Mouse (Mus musculus) hindbrain, embryonic 10.5 days (tissue): ENCODE data around the gene Rhbg. TPM values are rescaled to one million over a fixed set of nuclear protein-coding genes. Genes with fewer than 3 reads are reported as not detected.
A peak's percentile ranks its signal among the peaks of the same experiment; 100 is the strongest.

Experiments used
- DNase-seq: peaks from one replicate; pipeline ENCODE4 v3.0.0-alpha.2; 2017; ENCODE audit warnings: low spot score
- H3K27ac ChIP-seq: fragments of 300-500 bp; sonication (generic); 2 replicates; pipeline ENCODE4 v1.5.1; 2016; ENCODE audit warnings: mild to moderate bottlenecking, moderate library complexity
- H3K27me3 ChIP-seq: fragments of 300-500 bp; sonication (generic); 2 replicates; pipeline ENCODE4 v1.6.1; 2016; ENCODE audit warnings: mild to moderate bottlenecking; ENCODE audit not compliant: poor library complexity, insufficient read depth, severe bottlenecking
- H3K36me3 ChIP-seq: fragments of 300-500 bp; sonication (generic); 2 replicates; pipeline ENCODE4 v1.6.1; 2016; ENCODE audit warnings: mild to moderate bottlenecking, moderate library complexity
- H3K4me1 ChIP-seq: fragments of 300-500 bp; sonication (generic); replicated peaks from 2 replicates; pipeline ENCODE4 v1.6.1; 2016; ENCODE audit warnings: mild to moderate bottlenecking
- H3K4me3 ChIP-seq: fragments of 300-500 bp; sonication (generic); 2 replicates; pipeline ENCODE4 v1.5.1; 2016; ENCODE audit warnings: mild to moderate bottlenecking, moderate library complexity
- H3K9me3 ChIP-seq: fragments of 300-500 bp; sonication (generic); 2 replicates; pipeline ENCODE4 v1.6.1; 2016; ENCODE audit warnings: mild to moderate bottlenecking, moderate library complexity
- WGBS: fragments of 180-500 bp; shearing (Covaris S2); methylation state at CpG from one replicate; pipeline ENCODE4 v1.1.7; 2016; 5-methylcytosine and 5-hydroxymethylcytosine counted together
- polyA plus RNA-seq: library from polyadenylated mRNA; unstranded; fragments of >200 nt; fragmentation: Nextera tagmentation; extraction: Ambion mirVana; gene quantifications from 2 replicates; pipeline ENCODE4 v1.2.1, GENCODE M21; 2016

Rhbg gene
- polyA plus RNA-seq, 1 experiment from 2014 or later: not detected

GRCm38 (mm10) chr3:88247666-88248065, 6.8 kb downstream of the Rhbg start:
- peaks cover 72% of the 10 kb centered on the region for H3K27me3 ChIP-seq
- WGBS: 74% methylated on average over 9 of the region's 9 CpGs

GRCm38 (mm10) chr3:88245811-88246210, 8.7 kb downstream of the Rhbg start:
- peak; percentile 68 for DNase-seq
- no peak overlapping the region for H3K4me3 ChIP-seq
- no peak overlapping the region for H3K27ac ChIP-seq
- H3K9me3 ChIP-seq: no peaks in the 10 kb centered on the region
- H3K27me3 ChIP-seq: peaks cover 78% of the 10 kb centered on the region
- peaks cover 53% of the 10 kb centered on the region for H3K4me1 ChIP-seq
- WGBS: 22% methylated on average over 13 of the region's 13 CpGs
- H3K36me3 ChIP-seq: no peaks in the 10 kb centered on the region

More at GRCm38 (mm10) chr3:88247666-88248065, 6.8 kb downstream of the Rhbg start:
- Histone ChIP-seq H3K4me1 (peaks cover 35% of the 10 kb centered on the region), H3K27ac (no peak overlapping the region), H3K9me3 (no peaks in the 10 kb centered on the region), H3K4me3 (no peak overlapping the region), H3K36me3 (no peaks in the 10 kb centered on the region)
- DNase-seq: no peak

- Histone ChIP-seq H3K36me3 (no peaks in the 10 kb centered on the region), H3K4me1 (peaks cover 65% of the 10 kb centered on the region), H3K9me3 (no peaks in the 10 kb centered on the region), H3K27me3 (peaks cover 95% of the 10 kb centered on the region), H3K27ac (peak overlapping the region; percentile 64; the same call in 1 of the 2 replicates), H3K4me3 (no peak overlapping the region)
- peak; percentile 66 for DNase-seq
- WGBS: 13% methylated on average over 2 of the region's 2 CpGs
Observed at GRCm38 (mm10) chr3:88244071-88244470, 10.4 kb downstream of the Rhbg start.

- H3K4me3 ChIP-seq: peak overlapping the region; percentile 16; the same call in 1 of the 2 replicates
- H3K27ac ChIP-seq: peak overlapping the region; percentile 87
- no peaks in the 10 kb centered on the region for H3K36me3 ChIP-seq
- no peaks in the 10 kb centered on the region for H3K9me3 ChIP-seq
- peak; percentile 85 for DNase-seq
- peaks cover 100% of the 10 kb centered on the region for H3K27me3 ChIP-seq
- 1% methylated on average over 13 of the region's 13 CpGs for WGBS
- peaks cover 68% of the 10 kb centered on the region for H3K4me1 ChIP-seq
Observed at GRCm38 (mm10) chr3:88242531-88242930, 12.0 kb downstream of the Rhbg start.

GRCm38 (mm10) chr3:88241045-88241786, 13.3 kb downstream of the Rhbg start:
- peak overlapping the region; percentile 87 for H3K27ac ChIP-seq
- H3K9me3 ChIP-seq: no peaks in the 10 kb centered on the region
- H3K36me3 ChIP-seq: no peaks in the 10 kb centered on the region
- WGBS: 2% methylated on average over 48 of the region's 48 CpGs
- H3K4me3 ChIP-seq: peak overlapping the region; percentile 42
- H3K27me3 ChIP-seq: peaks cover 100% of the 10 kb centered on the region
- peaks cover 82% of the 10 kb centered on the region for H3K4me1 ChIP-seq
- peak; percentile 75 for DNase-seq

GRCm38 (mm10) chr3:88239446-88239845, 15.1 kb downstream of the Rhbg start:
- Histone ChIP-seq H3K27me3 (peaks cover 100% of the 10 kb centered on the region), H3K36me3 (no peaks in the 10 kb centered on the region), H3K4me3 (no peak overlapping the region; the same call in 1 of the 2 replicates), H3K9me3 (no peaks in the 10 kb centered on the region), H3K27ac (peak overlapping the region; percentile 82), H3K4me1 (peaks cover 94% of the 10 kb centered on the region)
- WGBS: 56% methylated on average over 4 of the region's 4 CpGs
- no peak for DNase-seq

GRCm38 (mm10) chr3:88238866-88239391, 15.6 kb downstream of the Rhbg start:
- H3K4me3 ChIP-seq: no peak overlapping the region; the same call in 1 of the 2 replicates
- H3K9me3 ChIP-seq: no peaks in the 10 kb centered on the region
- H3K36me3 ChIP-seq: no peaks in the 10 kb centered on the region
- H3K27me3 ChIP-seq: peaks cover 100% of the 10 kb centered on the region
- peak overlapping the region; percentile 82 for H3K27ac ChIP-seq
- no peak for DNase-seq
- peaks cover 92% of the 10 kb centered on the region for H3K4me1 ChIP-seq
- 47% methylated on average over 8 of the region's 8 CpGs for WGBS

- peak overlapping the region; percentile 82 for H3K27ac ChIP-seq
- peaks cover 100% of the 10 kb centered on the region for H3K27me3 ChIP-seq
- H3K4me1 ChIP-seq: peaks cover 92% of the 10 kb centered on the region
- peak; percentile 65 for DNase-seq
- no peak overlapping the region for H3K4me3 ChIP-seq
- WGBS: 7% methylated on average over 10 of the region's 10 CpGs
- no peaks in the 10 kb centered on the region for H3K36me3 ChIP-seq
- H3K9me3 ChIP-seq: no peaks in the 10 kb centered on the region
Observed at GRCm38 (mm10) chr3:88237556-88238194, 16.8 kb downstream of the Rhbg start.

GRCm38 (mm10) chr3:88237161-88237555, 17.4 kb downstream of the Rhbg start:
- H3K27me3 ChIP-seq: peaks cover 100% of the 10 kb centered on the region
- 16% methylated on average over 6 of the region's 6 CpGs for WGBS
- H3K9me3 ChIP-seq: no peaks in the 10 kb centered on the region
- no peaks in the 10 kb centered on the region for H3K36me3 ChIP-seq
- peaks cover 92% of the 10 kb centered on the region for H3K4me1 ChIP-seq
- H3K27ac ChIP-seq: peak overlapping the region; percentile 82
- H3K4me3 ChIP-seq: no peak overlapping the region
- DNase-seq: no peak

GRCm38 (mm10) chr3:88235616-88236015, 18.9 kb downstream of the Rhbg start:
- Histone ChIP-seq H3K27me3 (peaks cover 100% of the 10 kb centered on the region), H3K4me1 (peaks cover 92% of the 10 kb centered on the region), H3K36me3 (no peaks in the 10 kb centered on the region), H3K9me3 (no peaks in the 10 kb centered on the region), H3K4me3 (no peak overlapping the region), H3K27ac (peak overlapping the region; percentile 82; the same call in 1 of the 2 replicates)
- WGBS: 53% methylated on average over 2 of the region's 2 CpGs
- no peak for DNase-seq

GRCm38 (mm10) chr3:88235216-88235615, 19.3 kb downstream of the Rhbg start:
- Histone ChIP-seq H3K36me3 (no peaks in the 10 kb centered on the region), H3K9me3 (no peaks in the 10 kb centered on the region), H3K4me3 (no peak overlapping the region), H3K27me3 (peaks cover 100% of the 10 kb centered on the region), H3K4me1 (peaks cover 92% of the 10 kb centered on the region), H3K27ac (peak overlapping the region; percentile 82; the same call in 1 of the 2 replicates)
- WGBS: 15% methylated on average over 3 of the region's 3 CpGs
- no peak for DNase-seq

GRCm38 (mm10) chr3:88234041-88234440, 20.5 kb downstream of the Rhbg start:
- H3K9me3 ChIP-seq: no peaks in the 10 kb centered on the region
- H3K27me3 ChIP-seq: peaks cover 100% of the 10 kb centered on the region
- peaks cover 94% of the 10 kb centered on the region for H3K4me1 ChIP-seq
- H3K36me3 ChIP-seq: peaks cover 2% of the 10 kb centered on the region; the same call in 1 of the 2 replicates
- no peak overlapping the region for H3K4me3 ChIP-seq
- WGBS: 55% methylated on average over 8 of the region's 8 CpGs
- no peak for DNase-seq
- H3K27ac ChIP-seq: peak overlapping the region; percentile 82; the same call in 1 of the 2 replicates
